Mouse (Mus musculus): ENCODE results near the gene Mdm4.

DNA sequence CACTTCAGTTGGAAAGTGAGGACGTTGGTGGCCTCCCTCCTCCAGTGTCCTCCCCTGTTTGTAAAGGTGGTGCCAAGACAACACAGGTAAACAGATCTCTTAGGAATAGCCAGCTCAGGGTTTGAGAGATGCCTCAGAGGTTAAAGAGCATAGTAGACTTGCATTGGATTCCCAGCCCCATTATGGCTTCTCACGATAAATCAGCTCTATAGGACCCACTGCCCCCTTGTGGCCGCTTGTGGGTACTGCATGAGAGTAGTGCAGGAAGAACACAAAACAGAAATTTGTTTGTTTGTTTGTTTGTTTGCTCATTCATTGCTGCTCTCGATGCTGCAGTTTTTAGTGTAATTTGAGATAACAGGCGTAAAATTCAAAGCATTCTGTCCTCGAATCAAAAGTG lies 61.7 kb downstream of the Mdm4 start:
- no peak for TF ChIP-seq MAFK (IDR thresholded peaks at IDR 0.05; ENCODE audit: insufficient read depth, low read depth, low read length)
- TF ChIP-seq HCFC1 (IDR thresholded peaks at IDR 0.05; ENCODE audit: borderline replicate concordance, insufficient read depth, low read length): no peak
- 0 out of 2 replicates have a peak, but pooled peaks have one; percentile 24 for TF ChIP-seq CHD2 (IDR thresholded peaks at IDR 0.05; ENCODE audit: low read depth, low read length)

All from ES-E14 (cell line).